Mouse (Mus musculus) hindbrain, embryonic 15.5 days (tissue): ENCODE measurements around the gene Atp5f1. TPM values are rescaled to one million over a fixed set of nuclear protein-coding genes. Genes with fewer than 3 reads are reported as not detected.

Experiments used
- ATAC-seq: fragments of 200-750 bp; cut with Nextera tagmentation; 2 replicates; pipeline ENCODE4 v1.8.0; 2017; ENCODE audit warnings: low read depth, moderate number of reproducible peaks, moderate TSS enrichment; ENCODE audit not compliant: low FRiP score
- H3K27ac ChIP-seq: fragments of 300-500 bp; sonication (generic); replicated peaks from 2 replicates; pipeline ENCODE4 v1.5.1; 2015; ENCODE audit warnings: mild to moderate bottlenecking, inconsistent platforms
- H3K27me3 ChIP-seq: fragments of 300-500 bp; sonication (generic); 2 replicates; pipeline ENCODE4 v1.6.1; 2015; ENCODE audit warnings: control low read depth, inconsistent platforms
- H3K36me3 ChIP-seq: fragments of 300-500 bp; sonication (generic); 2 replicates; pipeline ENCODE4 v1.6.1; 2015; ENCODE audit warnings: control low read depth, inconsistent platforms
- H3K4me1 ChIP-seq: fragments of 300-500 bp; sonication (generic); replicated peaks from 2 replicates; pipeline ENCODE4 v1.6.1; 2015; ENCODE audit warnings: control low read depth, inconsistent platforms
- H3K4me2 ChIP-seq: fragments of 300-500 bp; sonication (generic); 2 replicates; pipeline ENCODE4 v1.6.1; 2015; ENCODE audit warnings: moderate library complexity, mild to moderate bottlenecking, inconsistent platforms
- H3K4me3 ChIP-seq: fragments of 300-500 bp; sonication (generic); 2 replicates; pipeline ENCODE4 v1.5.1; 2015; ENCODE audit warnings: mild to moderate bottlenecking, inconsistent platforms
- H3K9ac ChIP-seq: fragments of 300-500 bp; sonication (generic); 2 replicates; pipeline ENCODE4 v1.6.1; 2015; ENCODE audit warnings: inconsistent platforms
- H3K9me3 ChIP-seq: fragments of 300-500 bp; sonication (generic); 2 replicates; pipeline ENCODE4 v1.6.1; 2016; ENCODE audit warnings: control low read depth, inconsistent platforms
- WGBS: fragments of 180-500 bp; shearing (Covaris S2); methylation state at CpG from one replicate; pipeline ENCODE4 v1.1.7; 2015; 5-methylcytosine and 5-hydroxymethylcytosine counted together
- polyA plus RNA-seq: library from polyadenylated mRNA; unstranded; fragments of >200 nt; fragmentation: Nextera tagmentation; extraction: Ambion mirVana; gene quantifications from 2 replicates; pipeline ENCODE4 v1.2.1, GENCODE M21; 2015

Gene Atp5f1
- polyA plus RNA-seq, 1 experiment from 2014 or later, result 499 TPM

DNA sequence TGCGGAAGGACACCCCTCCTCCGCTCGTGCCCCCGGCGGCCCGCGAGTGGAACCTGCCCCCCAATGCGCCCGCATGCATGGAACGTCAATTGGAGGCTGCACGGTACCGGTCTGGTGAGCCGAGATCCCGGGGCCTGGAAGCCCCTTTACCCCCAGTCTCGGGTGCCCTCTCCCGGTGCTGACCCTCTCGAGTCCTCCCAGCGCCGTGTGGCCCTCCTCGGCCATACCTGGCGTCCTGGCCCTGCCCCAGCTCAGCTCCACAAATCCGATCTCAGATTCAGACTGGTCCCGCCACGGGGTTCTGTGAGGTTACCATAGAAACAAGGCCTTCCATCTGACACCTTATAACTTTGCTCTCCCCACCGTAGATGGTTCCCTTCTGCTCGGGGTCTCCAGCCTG is 314 bp downstream of the Atp5f1 start:
- no peaks in the 10 kb centered on the region for H3K27me3 ChIP-seq
- peak overlapping the region; percentile 95 for H3K9ac ChIP-seq
- peaks cover 42% of the 10 kb centered on the region for H3K36me3 ChIP-seq
- peak overlapping the region; percentile 89 for H3K4me3 ChIP-seq
- 1% methylated on average over 26 of the region's 26 CpGs for WGBS
- H3K27ac ChIP-seq, result peak overlapping the region; percentile 95
- peak overlapping the region; percentile 94 for H3K4me2 ChIP-seq
- ATAC-seq, result peak; percentile 78
- H3K4me1 ChIP-seq, result peaks cover 39% of the 10 kb centered on the region
- H3K9me3 ChIP-seq, result no peaks in the 10 kb centered on the region

DNA sequence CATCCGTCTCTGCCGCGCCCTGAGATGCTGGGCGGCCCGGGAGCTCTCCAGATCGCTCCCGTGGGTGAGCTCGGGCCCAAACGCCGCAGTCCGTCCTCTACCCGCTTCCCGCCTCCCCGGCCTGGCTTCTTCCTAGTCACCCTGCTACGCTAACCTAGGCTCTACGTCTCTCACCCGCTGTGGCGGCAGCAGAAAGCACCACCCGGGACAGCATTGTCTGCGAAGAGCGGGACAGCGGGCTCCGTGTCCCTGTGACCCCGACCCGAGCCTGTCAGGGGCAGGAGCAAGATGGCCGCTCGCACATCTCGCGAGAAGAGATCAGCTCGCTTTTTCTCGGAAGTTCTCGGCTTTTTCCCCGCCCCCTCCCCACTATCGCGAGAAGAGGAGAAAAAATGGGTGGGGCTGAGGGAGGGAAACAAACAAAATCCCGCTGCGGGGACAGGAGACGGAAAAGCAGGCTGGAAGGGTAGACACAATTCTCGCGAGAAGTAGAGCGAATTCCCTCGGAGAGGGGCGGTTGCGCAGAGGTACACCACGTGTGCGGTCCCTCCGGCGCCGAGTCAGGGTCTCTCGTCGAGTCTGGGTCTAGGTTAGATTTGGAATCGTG is 822 bp downstream of the Atp5f1 start, which contains the start of gene Wdr77:
Wdr77 (plus strand) TSS at position 396 of the 607 bp plus-strand sequence.
- H3K9ac ChIP-seq, result peak within 1 kb of the TSS; percentile 95
- H3K27me3 ChIP-seq, result no peaks in the 10 kb centered on the region
- H3K27ac ChIP-seq, result peak within 1 kb of the TSS; percentile 95
- H3K36me3 ChIP-seq, result peaks cover 40% of the 10 kb centered on the region
- H3K4me1 ChIP-seq, result peaks cover 39% of the 10 kb centered on the region
- H3K4me2 ChIP-seq, result peak within 1 kb of the TSS; percentile 94
- WGBS, result 1% methylated on average over 51 of the region's 52 CpGs
- no peaks in the 10 kb centered on the region for H3K9me3 ChIP-seq
- peak within 1 kb of the TSS; percentile 89 for H3K4me3 ChIP-seq
- ATAC-seq, result peak; percentile 97

- peaks cover 39% of the 10 kb centered on the region for H3K4me1 ChIP-seq
- H3K27ac ChIP-seq, result peak overlapping the region; percentile 95
- H3K4me2 ChIP-seq, result peak overlapping the region; percentile 63
- H3K36me3 ChIP-seq, result peaks cover 37% of the 10 kb centered on the region
- H3K9me3 ChIP-seq, result no peaks in the 10 kb centered on the region
- ATAC-seq, result no peak
- 44% methylated on average over 5 of the region's 5 CpGs for WGBS
- H3K4me3 ChIP-seq, result peak overlapping the region; percentile 89
- H3K9ac ChIP-seq, result peak overlapping the region; percentile 95
- no peaks in the 10 kb centered on the region for H3K27me3 ChIP-seq
Measured at GRCm38 (mm10) chr3:105958204-105958603, 1.7 kb downstream of the Atp5f1 start.

GRCm38 (mm10) chr3:105957235-105957634 is 2.7 kb downstream of the Atp5f1 start:
- ATAC-seq, result no peak
- no peak overlapping the region for H3K4me3 ChIP-seq
- 96% methylated on average over 1 of the region's 1 CpGs for WGBS
- H3K9ac ChIP-seq, result peak overlapping the region; percentile 16; the same call in 1 of the 2 replicates
- H3K9me3 ChIP-seq, result no peaks in the 10 kb centered on the region
- H3K36me3 ChIP-seq, result peaks cover 37% of the 10 kb centered on the region
- H3K4me1 ChIP-seq, result peaks cover 39% of the 10 kb centered on the region
- H3K27ac ChIP-seq, result no peak overlapping the region
- no peaks in the 10 kb centered on the region for H3K27me3 ChIP-seq
- H3K4me2 ChIP-seq, result peak overlapping the region; percentile 63

DNA sequence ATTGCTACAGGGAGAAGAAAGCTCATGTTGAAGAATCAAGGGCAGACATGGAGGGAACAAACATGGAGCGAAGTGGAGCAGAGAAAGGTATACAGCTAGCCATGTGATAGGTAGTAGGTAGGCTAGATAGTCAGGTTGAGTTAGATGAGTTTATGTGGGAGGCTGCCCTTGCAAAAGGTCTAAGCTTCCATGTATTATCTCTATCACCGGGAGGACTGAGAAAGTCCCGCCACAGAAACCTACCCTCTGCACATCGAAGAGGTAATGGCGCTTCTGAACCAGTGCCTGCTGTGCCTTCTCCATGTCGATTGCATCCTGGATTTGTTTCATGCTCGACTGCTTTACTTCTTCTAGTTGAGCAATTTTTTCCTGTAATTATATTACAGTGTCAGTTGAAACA is 8.6 kb downstream of the Atp5f1 start:
- Histone ChIP-seq H3K4me1 (peaks cover 1% of the 10 kb centered on the region; the same call in 1 of the 2 replicates), H3K4me2 (no peak overlapping the region), H3K27me3 (no peaks in the 10 kb centered on the region), H3K36me3 (peaks cover 74% of the 10 kb centered on the region), H3K27ac (no peak overlapping the region), H3K9ac (no peak overlapping the region), H3K4me3 (no peak overlapping the region), H3K9me3 (no peaks in the 10 kb centered on the region)
- no peak for ATAC-seq
- WGBS, result 93% methylated on average over 7 of the region's 7 CpGs

GRCm38 (mm10) chr3:105936111-105936510 is 23.8 kb downstream of the Atp5f1 start:
- Histone ChIP-seq H3K4me1 (no peaks in the 10 kb centered on the region), H3K27ac (no peak overlapping the region), H3K4me2 (no peak overlapping the region), H3K4me3 (no peak overlapping the region), H3K9ac (no peak overlapping the region), H3K36me3 (peaks cover 9% of the 10 kb centered on the region), H3K9me3 (no peaks in the 10 kb centered on the region), H3K27me3 (no peaks in the 10 kb centered on the region)
- ATAC-seq, result no peak
- WGBS, result 95% methylated on average over 4 of the region's 4 CpGs

DNA sequence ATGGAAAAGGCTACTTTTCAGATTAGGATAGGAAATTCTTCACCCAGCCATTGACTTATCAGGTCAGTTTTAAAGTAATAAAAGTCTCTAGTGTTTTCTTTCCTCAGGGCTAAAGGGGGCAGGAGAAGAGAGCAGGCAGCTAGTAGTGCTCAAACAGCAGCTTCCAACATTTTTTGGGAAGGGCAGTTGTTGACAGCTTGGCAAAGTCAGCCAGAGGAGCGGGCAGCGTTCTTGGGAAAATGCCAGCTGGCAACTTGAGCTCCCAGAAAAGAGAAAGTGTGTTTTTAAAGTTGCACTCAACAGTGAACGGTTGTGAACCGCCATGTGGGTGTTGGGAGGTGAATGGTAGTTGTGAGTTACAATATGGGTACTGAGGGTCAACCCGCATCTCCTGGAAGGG is 24.9 kb downstream of the Atp5f1 start:
- Histone ChIP-seq H3K27ac (no peak overlapping the region), H3K27me3 (no peaks in the 10 kb centered on the region), H3K4me2 (no peak overlapping the region), H3K4me1 (no peaks in the 10 kb centered on the region), H3K9ac (no peak overlapping the region), H3K4me3 (no peak overlapping the region), H3K36me3 (0 out of 2 replicates have a peak, but pooled peaks cover 4% of the 10 kb centered on the region), H3K9me3 (no peaks in the 10 kb centered on the region)
- ATAC-seq, result no peak
- WGBS, result 75% methylated on average over 5 of the region's 5 CpGs

- 95% methylated on average over 6 of the region's 6 CpGs for WGBS
- H3K27me3 ChIP-seq, result no peaks in the 10 kb centered on the region
- 0 out of 2 replicates have a peak, but pooled peaks cover 4% of the 10 kb centered on the region for H3K36me3 ChIP-seq
- H3K9me3 ChIP-seq, result no peaks in the 10 kb centered on the region
- no peaks in the 10 kb centered on the region for H3K4me1 ChIP-seq
- ATAC-seq, result no peak
- H3K27ac ChIP-seq, result no peak overlapping the region
- H3K4me2 ChIP-seq, result no peak overlapping the region
- no peak overlapping the region for H3K9ac ChIP-seq
- H3K4me3 ChIP-seq, result no peak overlapping the region
Measured at GRCm38 (mm10) chr3:105933926-105934325, 26.0 kb downstream of the Atp5f1 start.

- no peak for ATAC-seq
- Histone ChIP-seq H3K9ac (no peak within 1 kb of the TSS), H3K27ac (no peak within 1 kb of the TSS), H3K4me2 (no peak within 1 kb of the TSS), H3K9me3 (no peaks in the 10 kb centered on the region), H3K4me3 (no peak within 1 kb of the TSS), H3K4me1 (no peaks in the 10 kb centered on the region), H3K27me3 (no peaks in the 10 kb centered on the region), H3K36me3 (0 out of 2 replicates have a peak, but pooled peaks cover 2% of the 10 kb centered on the region)
- 87% methylated on average over 8 of the region's 8 CpGs for WGBS
Measured at GRCm38 (mm10) chr3:105932240-105933071, 27.4 kb downstream of the Atp5f1 start, which contains the start of gene I830077J02Rik. I830077J02Rik (minus strand) TSS chr3:105932664.

DNA sequence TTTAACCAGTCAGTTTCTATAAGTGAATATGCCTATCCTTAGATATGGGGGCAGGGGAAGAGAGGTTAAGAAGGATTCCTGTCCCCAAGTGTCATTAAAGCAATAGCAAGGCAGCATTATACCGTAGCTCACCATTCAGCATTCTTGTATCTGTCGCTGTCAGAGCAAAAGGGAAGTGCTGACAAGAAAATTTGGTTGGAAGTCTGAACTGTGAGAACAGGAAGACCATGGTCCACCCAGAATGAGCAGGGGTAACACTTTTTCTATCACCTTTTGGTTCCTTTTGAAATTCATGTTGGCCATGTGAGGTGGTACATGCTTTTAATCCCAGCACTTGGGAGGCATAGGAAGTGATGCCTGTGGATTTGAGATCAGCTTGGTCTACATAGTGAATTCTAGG is 28.8 kb downstream of the Atp5f1 start:
- Histone ChIP-seq H3K4me3 (no peak overlapping the region), H3K27me3 (no peaks in the 10 kb centered on the region), H3K36me3 (no peaks in the 10 kb centered on the region), H3K27ac (no peak overlapping the region), H3K4me2 (no peak overlapping the region), H3K9ac (no peak overlapping the region), H3K4me1 (no peaks in the 10 kb centered on the region), H3K9me3 (no peaks in the 10 kb centered on the region)
- 89% methylated on average over 2 of the region's 2 CpGs for WGBS
- ATAC-seq, result no peak

DNA sequence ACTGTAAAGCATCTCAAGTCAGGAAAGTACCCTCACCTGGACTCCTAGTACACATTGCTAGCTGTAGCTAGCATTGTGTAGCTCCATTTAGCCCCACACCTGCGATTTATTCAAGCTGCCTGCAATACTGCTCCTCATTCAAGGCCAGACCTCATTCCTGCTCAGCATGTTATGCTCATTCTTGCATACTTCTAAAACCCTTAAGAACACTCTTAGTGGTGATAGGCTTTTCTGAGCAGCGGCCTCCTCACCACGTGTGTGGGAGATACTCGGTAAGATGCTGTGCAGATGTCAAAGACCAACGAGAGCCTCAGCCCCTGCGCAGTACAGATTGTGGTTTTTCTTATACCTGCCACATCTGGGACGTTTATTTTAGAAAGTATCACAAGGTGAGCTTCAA is 30.1 kb downstream of the Atp5f1 start:
- Histone ChIP-seq H3K36me3 (no peaks in the 10 kb centered on the region), H3K4me2 (no peak overlapping the region), H3K4me1 (no peaks in the 10 kb centered on the region), H3K27me3 (no peaks in the 10 kb centered on the region), H3K4me3 (no peak overlapping the region), H3K27ac (no peak overlapping the region), H3K9ac (no peak overlapping the region), H3K9me3 (no peaks in the 10 kb centered on the region)
- 91% methylated on average over 7 of the region's 7 CpGs for WGBS
- no peak for ATAC-seq

GRCm38 (mm10) chr3:105928781-105929180 is 31.1 kb downstream of the Atp5f1 start:
- H3K9me3 ChIP-seq, result no peaks in the 10 kb centered on the region
- no peak overlapping the region for H3K27ac ChIP-seq
- no peaks in the 10 kb centered on the region for H3K27me3 ChIP-seq
- no peaks in the 10 kb centered on the region for H3K4me1 ChIP-seq
- WGBS, result 87% methylated on average over 6 of the region's 6 CpGs
- H3K4me2 ChIP-seq, result no peak overlapping the region
- ATAC-seq, result no peak
- no peak overlapping the region for H3K4me3 ChIP-seq
- H3K36me3 ChIP-seq, result no peaks in the 10 kb centered on the region
- H3K9ac ChIP-seq, result no peak overlapping the region
